15 mouse cellular contexts compared by ENCODE assay signal in genomic region chr17:26548566-26548965, GRCm38 (mm10). TPM values are rescaled to one million over a fixed set of nuclear protein-coding genes. Genes with fewer than 3 reads are reported as not detected.
DNase-seq lines count a peak whose midpoint lies in the region; ATAC-seq lines count a peak whose summit lies in the region.
"Had no signal": no experiment of that assay in that cellular context is flagged by ENCODE, and none has a peak within 500 bp of the region (broad histone marks: within the 10 kb centered on the region; RNA-seq: fewer than 3 reads in every experiment).

No protein-coding gene starts in this region.

- H3K27me3 ChIP-seq in heart, embryonic 16.5 days (ENCODE audit: control insufficient read depth, insufficient read depth, low read length), result no peaks in the 10 kb centered on the region
- H3K27me3 ChIP-seq in limb, embryonic 12.5 days, result peaks cover 20% of the 10 kb centered on the region
- peaks cover 17% of the 10 kb centered on the region; the same call in 1 of the 2 replicates for H3K27me3 ChIP-seq in limb, embryonic 10.5 days (ENCODE audit: low read depth, poor library complexity, severe bottlenecking)
- H3K27me3 ChIP-seq in embryonic facial prominence, embryonic 10.5 days (replicated peaks; ENCODE audit: low read depth, poor library complexity, severe bottlenecking), result peaks cover 16% of the 10 kb centered on the region
- H3K27me3 ChIP-seq: Patski had no signal

- H3K36me3 ChIP-seq in heart, embryonic 16.5 days (ENCODE audit: control insufficient read depth, insufficient read depth), result no peaks in the 10 kb centered on the region
- no peaks in the 10 kb centered on the region for H3K36me3 ChIP-seq in limb, embryonic 12.5 days
- H3K36me3 ChIP-seq in limb, embryonic 10.5 days, result no peaks in the 10 kb centered on the region
- H3K36me3 ChIP-seq in embryonic facial prominence, embryonic 10.5 days (replicated peaks), result no peaks in the 10 kb centered on the region
- H3K36me3 ChIP-seq: forebrain, embryonic 12.5 days; liver, embryonic 13.5 days had no signal

- ATAC-seq in heart, embryonic 16.5 days (replicated peaks; ENCODE audit: extremely low read depth, insufficient read depth, low FRiP score), result no peak
- peak; percentile 31; the same call in 1 of the 2 replicates for ATAC-seq in limb, embryonic 12.5 days (ENCODE audit: insufficient number of reproducible peaks, insufficient read depth, low FRiP score, low TSS enrichment, low read depth)
- ATAC-seq: hindbrain, embryonic 16.5 days; midbrain, embryonic 16.5 days; Patski had no signal

- no peak overlapping the region for H3K4me3 ChIP-seq in heart, embryonic 16.5 days (ENCODE audit: low read length)
- H3K4me3 ChIP-seq in limb, embryonic 12.5 days (replicated peaks), result no peak overlapping the region
- H3K4me3 ChIP-seq in limb, embryonic 10.5 days, result no peak overlapping the region
- H3K4me3 ChIP-seq in embryonic facial prominence, embryonic 10.5 days, result no peak overlapping the region
- H3K4me3 ChIP-seq: forebrain, embryonic 12.5 days; liver, embryonic 13.5 days had no signal

- H3K4me2 ChIP-seq in heart, embryonic 16.5 days (ENCODE audit: low read depth, low read length), result no peak overlapping the region
- H3K4me2 ChIP-seq in limb, embryonic 12.5 days, result peak overlapping the region; percentile 13; the same call in 1 of the 2 replicates
- H3K4me2 ChIP-seq: forebrain, embryonic 12.5 days; liver, embryonic 13.5 days had no signal

- DNase-seq in embryo, embryonic 10.5 days (ENCODE audit: low spot score), result peak; percentile 26
- DNase-seq in embryo, embryonic 10 days (ENCODE audit: low spot score), result no peak
- no peak for DNase-seq in heart, adult 8-10 months (ENCODE audit: low spot score)
- no peak for DNase-seq in limb, embryonic 10.5 days (ENCODE audit: low spot score)
- DNase-seq in embryonic facial prominence, embryonic 10.5 days (ENCODE audit: low spot score), result peak; percentile 19
- DNase-seq in retina, postnatal 1 day, result no peak
- DNase-seq: cerebellum, postnatal 36 days; liver, embryonic 13.5 days; right cerebral cortex, postnatal 25 days had no signal

- 12% methylated on average over 5 of the region's 5 CpGs for WGBS in heart, embryonic 16.5 days
- 6% methylated on average over 4 of the region's 5 CpGs for WGBS in limb, embryonic 12.5 days
- WGBS in limb, embryonic 10.5 days, result 10% methylated on average over 4 of the region's 5 CpGs
- WGBS in embryonic facial prominence, embryonic 10.5 days, result 10% methylated on average over 5 of the region's 5 CpGs

- H3K27ac ChIP-seq in heart, embryonic 16.5 days (ENCODE audit: low read length), result peak overlapping the region; percentile 56
- no peak overlapping the region for H3K27ac ChIP-seq in limb, embryonic 12.5 days
- H3K27ac ChIP-seq in limb, embryonic 10.5 days, result no peak overlapping the region
- no peak overlapping the region for H3K27ac ChIP-seq in embryonic facial prominence, embryonic 10.5 days (replicated peaks)
- H3K27ac ChIP-seq: forebrain, embryonic 12.5 days had no signal

- H3K9me3 ChIP-seq in heart, embryonic 16.5 days (replicated peaks; ENCODE audit: control insufficient read depth, low read length), result no peaks in the 10 kb centered on the region
- H3K9me3 ChIP-seq in limb, embryonic 12.5 days, result no peaks in the 10 kb centered on the region
- H3K9me3 ChIP-seq in limb, embryonic 10.5 days (replicated peaks), result no peaks in the 10 kb centered on the region
- no peaks in the 10 kb centered on the region for H3K9me3 ChIP-seq in embryonic facial prominence, embryonic 10.5 days
- H3K9me3 ChIP-seq: forebrain, embryonic 12.5 days; liver, embryonic 13.5 days had no signal

- peaks cover 24% of the 10 kb centered on the region for H3K4me1 ChIP-seq in heart, embryonic 16.5 days (ENCODE audit: control insufficient read depth, insufficient read depth, low read length)
- peaks cover 13% of the 10 kb centered on the region for H3K4me1 ChIP-seq in limb, embryonic 12.5 days (replicated peaks)
- H3K4me1 ChIP-seq in limb, embryonic 10.5 days, result peaks cover 20% of the 10 kb centered on the region
- H3K4me1 ChIP-seq in embryonic facial prominence, embryonic 10.5 days, result peaks cover 22% of the 10 kb centered on the region
- H3K4me1 ChIP-seq: forebrain, embryonic 12.5 days had no signal

- H3K9ac ChIP-seq in heart, embryonic 16.5 days (ENCODE audit: low read length), result no peak overlapping the region
- H3K9ac ChIP-seq in limb, embryonic 12.5 days (replicated peaks), result no peak overlapping the region
- H3K9ac ChIP-seq: forebrain, embryonic 12.5 days; liver, embryonic 13.5 days had no signal

RNA-seq across cellular contexts. Expression of gene Ergic1, which starts 12.7 kb away (rescaled TPM):
- 82.7 and 84.9 TPM in 2 replicates for polyA plus RNA-seq in heart, embryonic 16.5 days (2015; fragmentation: Nextera tagmentation; extraction: Ambion mirVana)
- 10 to 100 TPM; 52.7 to 57.9 (median 55.4) TPM for total RNA-seq in heart, adult 8-10 months (2022)
- polyA plus RNA-seq in limb, embryonic 12.5 days (2016; fragmentation: Nextera tagmentation; extraction: Ambion mirVana), result 90.7 and 103 TPM in 2 replicates
- polyA plus RNA-seq in limb, embryonic 10.5 days (2016; fragmentation: Nextera tagmentation; extraction: Ambion mirVana), result 114 and 121 TPM in 2 replicates
- polyA plus RNA-seq in embryonic facial prominence, embryonic 10.5 days (2016; fragmentation: Nextera tagmentation; extraction: Ambion mirVana), result 107 and 109 TPM in 2 replicates

RNA-seq across cellular contexts. Expression of gene Dusp1, which starts 13.4 kb away (rescaled TPM):
- polyA plus RNA-seq in heart, embryonic 16.5 days (2015; fragmentation: Nextera tagmentation; extraction: Ambion mirVana), result 35.5 and 35.7 TPM in 2 replicates
- total RNA-seq in heart, adult 8-10 months (2022), result 10 to 100 TPM; 51.1 to 75.8 (median 59.4) TPM
- polyA plus RNA-seq in limb, embryonic 12.5 days (2016; fragmentation: Nextera tagmentation; extraction: Ambion mirVana), result 18.0 and 19.4 TPM in 2 replicates
- 23.5 and 26.1 TPM in 2 replicates for polyA plus RNA-seq in limb, embryonic 10.5 days (2016; fragmentation: Nextera tagmentation; extraction: Ambion mirVana)
- 22.5 and 23.3 TPM in 2 replicates for polyA plus RNA-seq in embryonic facial prominence, embryonic 10.5 days (2016; fragmentation: Nextera tagmentation; extraction: Ambion mirVana)

Comparison
In these comparisons a context has a peak if more than half of its experiments do, and no peak if none do; other contexts are left out.
1. DNase-seq: peak in embryo, embryonic 10.5 days (single experiment) and embryonic facial prominence, embryonic 10.5 days (single experiment); none in embryo, embryonic 10 days (single experiment), heart, adult 8-10 months (single experiment), limb, embryonic 10.5 days (single experiment) and retina, postnatal 1 day (single experiment).